Mouse (Mus musculus) gastrocnemius, postnatal 25 days (tissue): ENCODE data around the gene Frmd6. TPM values are rescaled to one million over a fixed set of nuclear protein-coding genes. Genes with fewer than 3 reads are reported as not detected.
A peak's percentile ranks its signal among the peaks of the same experiment; 100 is the strongest.

Experiments
- DNase-seq: peaks from one replicate; pipeline ENCODE4 v3.0.0; 2022
- total RNA-seq, 2 experiments: library from RNA; stranded (reverse); gene quantifications; 1 replicate in 1 of 2; 2 replicates in 1 of 2; pipeline ENCODE4 v1.2.3; 2021

The Frmd6 gene
- total RNA-seq, 2 experiments from 2014 or later: 13.6 to 16.1 TPM

DNA sequence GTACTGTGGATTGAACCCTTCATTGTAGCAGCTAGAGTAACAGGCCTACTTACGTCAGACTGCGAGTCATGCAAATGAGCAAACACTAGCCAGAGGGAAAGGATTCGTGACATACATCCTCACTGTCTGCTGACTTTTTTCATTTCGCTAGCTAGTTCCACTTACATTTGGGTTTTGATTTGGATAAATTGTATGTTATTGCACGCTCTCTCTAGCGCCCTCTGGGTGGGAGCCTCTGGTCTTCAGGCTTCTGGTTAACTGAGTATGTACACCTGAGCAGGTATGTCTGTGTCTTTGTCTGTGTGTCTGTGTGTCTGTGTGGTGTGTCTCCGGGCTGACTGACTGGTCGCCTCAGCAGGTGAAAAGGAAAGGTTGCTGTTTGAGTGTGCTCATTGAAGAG, 72.1 kb downstream of the Frmd6 start:
- no peak for DNase-seq

DNA sequence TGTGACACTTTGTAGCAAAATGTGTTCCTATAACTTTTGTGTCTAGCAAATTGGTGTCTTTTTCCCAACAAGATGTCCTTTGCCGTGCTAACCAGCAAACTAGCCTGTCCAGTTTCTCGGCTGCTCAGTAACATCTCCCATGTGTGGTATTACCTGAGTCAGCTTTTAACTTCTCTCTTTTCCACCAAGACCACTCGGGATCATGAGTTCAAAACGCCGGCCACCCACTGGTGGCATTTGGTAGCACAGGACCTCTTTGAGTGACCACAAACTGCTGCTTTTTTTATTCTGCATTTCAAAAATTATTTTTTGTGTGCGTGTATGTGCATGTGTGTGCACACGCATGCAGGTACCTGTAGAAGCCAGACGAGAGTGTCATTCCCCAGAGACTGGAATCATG, 73.1 kb downstream of the Frmd6 start:
- no peak for DNase-seq

DNA sequence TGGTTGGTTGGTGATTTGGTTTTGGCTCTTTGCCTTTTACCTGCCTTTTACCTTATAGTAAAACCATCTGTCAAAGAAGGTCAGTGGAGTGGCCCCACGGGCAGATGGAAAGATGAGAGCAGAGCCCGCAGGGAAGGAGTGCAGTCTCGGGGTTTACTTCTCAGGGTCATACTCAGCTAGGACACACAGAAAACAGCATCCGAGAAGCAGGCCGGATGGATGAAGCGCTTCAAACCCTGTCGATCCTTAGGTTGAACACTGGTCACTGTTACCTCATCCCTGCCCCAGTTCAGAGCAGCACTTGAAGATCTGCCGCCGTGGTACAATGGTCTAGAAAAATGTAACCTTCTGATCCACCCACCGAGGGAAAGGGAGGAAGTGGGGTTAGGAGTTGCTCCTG, 79.2 kb downstream of the Frmd6 start:
- no peak for DNase-seq

DNA sequence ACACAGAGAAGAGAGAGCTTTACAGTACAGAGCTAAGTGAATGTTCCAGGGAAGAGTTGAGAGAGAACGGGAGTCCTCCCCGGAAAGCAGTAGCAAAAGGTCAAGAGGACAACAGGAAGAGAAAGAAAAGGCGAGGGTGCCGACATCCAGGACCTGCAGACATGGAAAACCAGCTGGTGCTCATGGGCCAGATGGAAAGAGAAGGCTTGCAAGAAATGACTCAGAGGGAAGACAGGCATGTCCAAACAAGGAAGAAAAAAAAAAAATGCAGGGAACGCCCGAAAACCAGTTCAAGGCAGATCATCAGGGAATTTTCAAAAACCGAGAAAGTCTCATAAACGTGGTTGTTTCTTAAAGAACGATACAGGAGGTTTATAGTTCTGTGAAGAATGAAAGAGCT, 81.6 kb downstream of the Frmd6 start:
- DNase-seq: peak; percentile 56

DNA sequence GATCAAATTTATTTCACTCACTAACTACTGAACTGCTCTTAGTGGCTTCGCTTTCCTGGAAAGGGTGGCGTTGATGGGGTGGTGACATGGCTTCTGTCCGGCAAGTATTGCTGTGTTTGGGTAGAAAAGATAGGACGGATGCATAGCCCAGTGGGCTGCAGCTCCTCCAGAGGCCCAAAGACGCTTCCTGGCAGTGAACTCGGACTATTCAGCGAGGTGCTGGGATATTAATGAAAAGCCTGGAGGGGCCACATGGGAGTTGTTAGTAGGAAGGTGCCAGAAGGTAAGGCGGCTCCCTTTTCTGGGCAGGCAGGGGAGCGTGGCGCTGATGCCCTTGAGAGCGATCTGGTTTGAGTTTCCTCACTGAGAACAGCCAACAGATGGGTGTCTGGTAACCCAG, 82.3 kb downstream of the Frmd6 start:
- no peak for DNase-seq

DNA sequence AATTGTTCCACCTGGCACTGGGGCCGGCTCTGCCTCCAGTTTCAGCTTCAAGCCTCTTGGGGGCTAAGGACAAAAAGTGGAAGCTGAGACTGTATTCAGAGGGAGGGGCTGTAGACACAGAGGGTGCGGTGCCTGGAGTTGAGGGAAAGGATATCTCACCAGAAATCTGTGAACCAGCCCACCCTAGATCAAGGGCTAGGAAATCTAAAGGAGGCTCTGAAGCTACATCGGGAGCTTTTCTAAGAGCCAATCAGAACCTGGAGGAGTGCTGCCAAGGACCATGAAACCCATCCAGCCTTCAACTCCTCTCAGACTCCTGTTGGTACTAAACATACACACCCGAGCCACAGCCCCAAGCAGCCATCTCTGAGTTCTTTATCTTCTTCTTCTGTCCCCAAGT, 82.8 kb downstream of the Frmd6 start:
- no peak for DNase-seq

DNA sequence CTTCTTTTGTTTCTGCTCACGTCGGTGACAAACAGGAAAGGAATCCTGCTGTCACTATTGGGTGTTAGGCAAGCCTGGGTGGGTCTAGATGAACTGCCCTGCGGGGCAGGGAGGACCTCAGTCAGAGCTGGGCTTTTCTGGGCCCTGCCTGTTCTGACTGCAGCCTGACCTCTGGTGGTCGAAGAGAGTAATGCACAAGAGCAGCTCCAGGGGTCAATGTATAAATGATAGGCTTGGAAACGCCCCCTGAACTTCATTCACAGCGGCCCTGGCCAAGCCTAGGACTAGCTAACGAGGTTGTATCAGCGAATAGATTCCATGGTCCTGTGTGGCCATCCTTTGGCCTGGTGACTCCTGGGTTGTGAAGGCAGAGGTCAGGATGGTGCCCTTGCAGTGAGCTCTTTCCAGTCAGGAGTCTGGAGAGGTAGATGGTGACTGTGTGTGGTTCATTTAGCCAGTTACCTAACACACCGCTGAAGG, 85.0 kb downstream of the Frmd6 start:
- DNase-seq: peak; percentile 66

DNA sequence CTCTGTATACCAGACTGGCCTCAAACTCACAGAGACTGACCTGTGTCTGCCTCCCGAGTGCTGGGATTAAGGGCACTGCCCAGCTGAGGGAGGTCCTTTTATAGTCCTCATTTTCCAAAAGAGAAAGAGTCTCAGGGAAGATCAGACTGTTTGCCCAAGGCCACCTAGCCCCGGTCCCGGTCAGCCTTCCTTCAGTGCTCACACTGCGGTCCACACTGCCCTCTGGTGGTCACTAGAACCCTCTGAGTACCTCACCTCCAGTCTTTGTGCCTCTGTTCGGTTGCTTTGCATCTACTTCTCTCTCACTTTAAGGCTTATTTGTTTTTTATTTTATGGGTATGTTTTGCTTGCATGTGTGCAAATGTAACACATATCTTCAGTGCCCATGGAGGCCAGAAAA, 85.7 kb downstream of the Frmd6 start:
- peak; percentile 65 for DNase-seq

DNA sequence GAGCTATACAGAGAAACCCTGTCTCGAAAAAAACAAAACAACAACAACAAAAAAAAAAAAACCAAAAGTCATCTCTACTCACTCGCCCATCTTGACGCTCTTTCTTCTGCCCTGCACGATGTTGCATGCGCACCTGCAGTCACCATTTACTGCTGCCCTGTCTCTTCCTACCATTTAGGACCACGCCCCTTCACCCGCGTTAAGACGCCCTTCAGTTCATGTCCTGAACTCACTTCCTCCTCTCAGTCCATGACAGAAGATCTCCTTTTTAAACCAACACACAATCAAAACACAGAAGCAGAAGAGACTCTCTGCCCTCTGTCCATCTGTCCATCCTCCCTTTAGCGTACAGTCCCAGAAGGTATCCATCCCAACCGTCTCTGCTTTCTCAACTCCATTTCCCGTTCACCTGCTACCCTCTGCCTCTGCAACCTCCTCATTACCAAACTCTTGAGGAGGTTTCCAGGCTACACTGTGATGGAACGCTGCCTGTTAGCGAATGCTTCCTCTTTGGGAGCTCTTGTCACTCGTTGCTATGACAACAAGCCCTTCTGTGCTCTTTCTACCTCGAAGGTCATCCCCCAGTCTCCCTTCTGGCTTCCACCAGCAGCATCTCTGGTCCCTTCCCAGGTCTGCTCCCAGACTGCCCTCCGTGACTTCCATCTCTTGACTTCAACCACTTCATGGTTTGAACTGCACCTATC, 86.5 kb downstream of the Frmd6 start:
- no peak for DNase-seq

DNA sequence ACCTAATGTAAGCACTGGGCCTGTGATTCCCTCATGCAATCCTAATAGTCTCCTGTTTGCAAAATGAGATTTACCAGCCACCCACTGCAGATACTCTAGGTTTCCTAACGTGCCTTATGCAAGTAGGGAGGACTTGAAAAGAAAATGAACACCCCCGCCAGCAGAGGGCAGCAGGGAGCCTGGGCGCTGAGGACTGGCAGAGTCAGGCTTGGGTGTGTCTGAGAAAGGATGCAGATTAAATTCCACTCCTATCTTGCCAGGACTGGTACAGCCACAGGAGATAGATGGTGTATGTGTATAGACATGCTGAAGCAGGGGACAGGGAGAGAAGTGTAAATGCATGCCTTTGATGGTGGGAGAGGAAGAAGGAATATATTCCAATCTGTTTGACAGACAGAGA, 88.1 kb downstream of the Frmd6 start:
- DNase-seq: peak; percentile 65

DNA sequence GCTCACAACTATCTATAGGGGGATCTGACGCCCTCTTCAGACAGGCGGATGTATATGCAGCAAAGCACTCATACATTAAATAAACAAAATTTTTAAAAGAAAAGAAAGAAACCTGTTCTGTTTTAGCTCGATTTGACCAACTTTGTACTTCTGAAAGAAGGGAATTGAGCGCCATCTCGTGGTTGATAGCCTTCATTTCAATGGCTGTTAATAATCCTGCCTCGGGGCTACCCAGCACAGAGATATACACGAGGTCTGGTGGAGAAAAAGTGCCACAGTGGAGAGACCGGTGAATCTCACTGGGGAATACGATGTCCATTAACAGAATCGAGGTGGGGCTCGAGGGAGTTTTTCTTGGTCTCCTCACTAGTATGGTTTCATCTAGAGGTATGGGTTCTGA, 89.1 kb downstream of the Frmd6 start:
- DNase-seq: no peak

DNA sequence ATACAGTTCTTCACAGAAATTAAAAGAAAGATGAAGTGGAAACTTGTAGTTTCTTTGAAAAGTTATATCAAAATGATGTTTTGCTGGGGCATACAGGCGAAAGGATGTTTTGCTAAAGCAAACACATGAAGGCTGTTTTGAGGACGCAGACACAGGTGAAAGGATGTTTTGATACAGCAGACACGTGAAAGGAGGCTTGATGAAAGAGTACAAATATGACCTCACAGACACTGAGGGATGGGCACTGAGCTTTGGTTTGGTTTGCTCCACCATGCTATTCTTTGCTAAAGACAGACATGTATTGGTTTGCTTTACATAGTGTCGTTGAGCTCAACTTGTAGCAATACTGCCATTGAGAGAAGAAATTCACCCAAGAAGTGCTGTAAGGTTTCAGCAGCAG, 104.5 kb downstream of the Frmd6 start:
- DNase-seq: no peak

DNA sequence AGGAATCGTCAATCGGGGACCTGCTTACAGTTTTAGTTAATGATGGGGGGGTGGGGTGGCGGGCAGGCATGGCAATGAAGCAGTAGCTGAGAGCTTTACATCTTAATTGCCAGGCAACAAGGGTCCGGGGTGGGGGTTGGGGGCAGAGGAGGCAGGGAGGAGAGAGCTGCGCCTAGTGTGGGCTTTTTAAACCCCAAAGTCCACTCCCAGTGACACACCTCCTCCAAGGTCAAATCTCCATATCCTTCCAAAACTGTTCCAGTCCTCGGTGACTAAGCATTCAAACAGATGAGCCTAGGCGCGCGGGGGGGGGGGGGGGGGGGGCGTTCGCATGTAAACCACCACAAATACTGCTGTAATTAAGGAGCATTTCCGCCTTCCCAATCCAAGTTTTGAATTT, 111.8 kb downstream of the Frmd6 start:
- DNase-seq: no peak

DNA sequence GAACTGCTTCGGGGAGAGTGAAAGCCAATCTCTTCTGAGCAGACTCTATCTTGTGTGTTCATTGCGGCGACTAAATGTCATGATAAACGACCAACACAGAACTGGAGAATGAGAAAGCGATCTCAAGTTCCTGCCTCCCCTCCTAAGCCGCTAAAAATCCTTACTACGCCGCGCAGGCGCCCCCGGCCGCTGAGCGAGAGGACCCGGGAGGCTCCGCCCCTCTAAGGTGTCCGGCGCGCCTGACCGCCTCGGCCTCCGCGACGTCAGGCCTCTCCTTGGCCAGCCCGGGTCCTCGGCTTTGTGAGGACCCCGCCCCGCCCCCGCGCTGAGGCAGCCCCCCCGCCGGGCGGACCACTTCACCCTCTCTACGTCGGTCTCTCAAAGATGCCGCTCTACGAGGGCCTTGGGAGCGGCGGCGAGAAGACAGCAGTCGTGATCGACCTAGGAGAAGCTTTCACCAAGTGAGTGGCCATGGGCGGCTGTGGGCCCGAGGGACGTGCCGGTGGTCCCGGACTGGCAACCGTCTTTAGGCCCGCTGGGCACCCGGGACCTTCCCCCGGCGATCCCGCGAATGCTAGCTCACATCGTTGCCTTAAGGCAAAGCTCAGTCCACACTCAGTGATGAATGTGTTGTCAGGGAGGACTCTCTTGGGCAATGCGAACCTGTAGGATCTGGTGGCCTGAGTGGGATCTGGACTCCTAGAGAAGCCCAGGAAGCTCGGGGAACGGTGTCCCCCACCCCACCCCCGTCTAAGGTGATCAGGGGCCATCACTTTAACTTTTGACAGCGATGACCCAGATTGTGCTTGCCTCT, 112.5 kb downstream of the Frmd6 start, which contains the start of gene Actr10:
Actr10 (plus strand) TSS at position 287 of the 814 bp plus-strand sequence.
- peak; percentile 89 for DNase-seq

DNA sequence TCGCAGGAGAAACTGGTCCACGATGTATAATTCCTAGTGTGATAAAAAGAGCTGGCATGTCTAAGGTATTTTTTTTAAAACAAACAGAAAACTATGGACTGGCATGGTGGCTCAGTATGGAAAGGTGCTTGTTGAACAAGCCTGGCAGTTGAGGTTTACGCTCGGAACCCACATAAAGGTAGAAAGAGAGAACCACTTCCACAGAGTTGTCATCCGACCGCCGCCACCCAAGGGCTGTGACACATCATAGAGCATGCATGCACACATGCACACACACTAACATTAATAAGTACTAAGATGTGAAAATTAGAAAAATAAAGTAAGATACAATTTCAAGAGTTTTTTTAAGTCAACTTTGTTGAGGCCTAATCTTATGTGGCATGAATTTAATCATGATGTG, 115.5 kb downstream of the Frmd6 start:
- DNase-seq: no peak

DNA sequence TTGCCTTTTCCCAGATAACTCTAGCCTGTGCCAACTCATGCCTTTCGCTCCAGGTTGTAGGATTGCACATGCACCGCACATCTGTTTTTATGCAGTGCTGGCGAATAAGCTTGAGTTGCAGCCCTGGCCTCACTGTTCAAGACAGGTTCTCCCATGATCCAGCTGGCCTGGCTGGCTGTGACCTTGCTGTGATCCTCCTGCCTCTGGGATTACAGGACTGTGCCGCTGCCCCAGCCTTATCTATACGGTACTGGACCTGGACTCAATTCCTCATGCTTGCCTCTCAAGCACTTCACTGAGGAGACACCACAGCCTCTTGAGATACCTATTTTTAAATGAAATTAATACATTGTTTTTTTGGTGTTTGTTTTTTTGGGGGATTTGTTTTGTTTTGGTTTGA, 118.9 kb downstream of the Frmd6 start:
- DNase-seq: no peak

DNA sequence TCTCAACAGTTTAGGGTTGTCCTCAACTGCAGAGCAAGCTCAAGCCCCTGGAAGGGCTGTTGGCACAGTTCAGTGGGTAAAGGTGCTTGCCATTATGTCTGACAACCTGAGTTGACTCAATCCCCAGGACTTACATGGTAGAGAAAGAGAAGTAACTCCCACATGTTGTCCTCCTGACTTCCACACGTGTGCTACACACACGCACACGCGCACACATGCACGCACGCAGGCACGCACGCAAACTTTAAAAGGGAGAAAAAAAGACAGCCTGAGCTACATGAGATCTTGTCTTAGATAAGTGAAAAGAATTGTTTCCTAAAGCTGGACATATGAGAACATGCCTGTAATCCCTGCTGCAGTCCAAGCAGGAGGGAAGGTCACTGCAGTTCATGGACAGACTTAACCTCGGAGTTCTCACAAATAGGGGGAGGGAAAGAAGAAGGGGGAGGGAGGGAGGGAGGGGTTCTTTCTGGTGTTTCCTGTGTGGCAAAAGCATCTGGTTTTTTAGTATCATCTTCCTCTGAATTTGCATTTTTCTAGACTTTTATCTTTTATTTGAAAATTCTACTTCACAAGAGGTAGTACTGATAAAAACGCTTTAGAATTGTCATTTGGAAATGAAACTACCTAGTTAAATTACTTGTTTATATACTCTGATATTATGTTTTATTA, 121.4 kb downstream of the Frmd6 start:
- DNase-seq: no peak

Other genes with a start within 250 kb of the Frmd6 start
- gene Actr10, start 112.3 kb downstream of the Frmd6 start, total RNA-seq: 10 to 100 TPM; 84.6 to 87.0 TPM
- gene Psma3, start 149.1 kb downstream of the Frmd6 start, total RNA-seq: 100 to 1,000 TPM; 326 to 347 TPM
- gene Arid4a, start 190.5 kb downstream of the Frmd6 start, total RNA-seq: 1 to 10 TPM; 7.8 to 8.1 TPM